Mouse (Mus musculus) stomach, embryonic 16.5 days (tissue): Measurements from ENCODE around the gene Rnf126. TPM values are rescaled to one million over a fixed set of nuclear protein-coding genes. Genes with fewer than 3 reads are reported as not detected.
A peak's percentile ranks its signal among the peaks of the same experiment; 100 is the strongest.

Source experiments
- ATAC-seq: fragments of 200-750 bp; cut with Nextera tagmentation; 2 replicates; pipeline ENCODE4 v1.8.0; 2017; ENCODE audit warnings: moderate number of reproducible peaks, moderate TSS enrichment; ENCODE audit not compliant: insufficient read depth, low FRiP score
- H3K27ac ChIP-seq: fragments of 300-500 bp; sonication (generic); 2 replicates; pipeline ENCODE4 v1.5.1; 2014; ENCODE audit warnings: low read length
- H3K27me3 ChIP-seq: fragments of 300-500 bp; sonication (generic); 2 replicates; pipeline ENCODE4 v1.6.1; 2014; ENCODE audit warnings: low read length, control low read depth, mixed read lengths; ENCODE audit not compliant: control insufficient read depth, insufficient read depth
- H3K36me3 ChIP-seq: fragments of 300-500 bp; sonication (generic); 2 replicates; pipeline ENCODE4 v1.6.1; 2014; ENCODE audit warnings: low read length; ENCODE audit not compliant: control insufficient read depth, insufficient read depth
- H3K4me1 ChIP-seq: fragments of 300-500 bp; sonication (generic); 2 replicates; pipeline ENCODE4 v1.6.1; 2014; ENCODE audit warnings: low read length, control low read depth, mixed read lengths; ENCODE audit not compliant: control insufficient read depth, insufficient read depth
- H3K4me2 ChIP-seq: fragments of 300-500 bp; sonication (generic); 2 replicates; pipeline ENCODE4 v1.6.1; 2014; ENCODE audit warnings: low read depth, low read length, mixed read lengths
- H3K4me3 ChIP-seq: fragments of 300-500 bp; sonication (generic); replicated peaks from 2 replicates; pipeline ENCODE4 v1.5.1; 2014; ENCODE audit warnings: mild to moderate bottlenecking, low read length
- H3K9ac ChIP-seq: fragments of 300-500 bp; sonication (generic); 2 replicates; pipeline ENCODE4 v1.6.1; 2014; ENCODE audit warnings: low read length
- H3K9me3 ChIP-seq: fragments of 300-500 bp; sonication (generic); replicated peaks from 2 replicates; pipeline ENCODE4 v1.6.1; 2016; ENCODE audit warnings: low read length, control low read depth; ENCODE audit not compliant: control insufficient read depth
- WGBS: fragments of 180-500 bp; shearing (Covaris S2); extraction: QIAGEN DNeasy Blood & Tissue Kit; methylation state at CpG from one replicate; pipeline ENCODE4 v1.1.7; 2014; 5-methylcytosine and 5-hydroxymethylcytosine counted together
- polyA plus RNA-seq: library from polyadenylated mRNA; unstranded; fragments of >200 nt; fragmentation: Nextera tagmentation; extraction: Ambion mirVana; gene quantifications from 2 replicates; pipeline ENCODE4 v1.2.1, GENCODE M21; 2015

The Rnf126 gene
- polyA plus RNA-seq, 1 experiment from 2014 or later = 34.8 TPM

GRCm38 (mm10) chr10:79805636-79806035 is 38.9 kb upstream of the Rnf126 start:
- Histone ChIP-seq H3K9me3 (no peaks in the 10 kb centered on the region), H3K27me3 (no peaks in the 10 kb centered on the region), H3K27ac (no peak overlapping the region), H3K9ac (no peak overlapping the region), H3K4me1 (peaks cover 18% of the 10 kb centered on the region), H3K4me2 (no peak overlapping the region), H3K4me3 (no peak overlapping the region), H3K36me3 (no peaks in the 10 kb centered on the region)
- 55% methylated on average over 11 of the region's 11 CpGs for WGBS
- no peak for ATAC-seq

GRCm38 (mm10) chr10:79803716-79804323 is 37.1 kb upstream of the Rnf126 start:
- Histone ChIP-seq H3K4me2 (peak overlapping the region; percentile 16), H3K27ac (no peak overlapping the region), H3K9ac (peak overlapping the region; percentile 22; the same call in 1 of the 2 replicates), H3K36me3 (no peaks in the 10 kb centered on the region), H3K9me3 (no peaks in the 10 kb centered on the region), H3K4me3 (no peak overlapping the region), H3K4me1 (peaks cover 18% of the 10 kb centered on the region), H3K27me3 (no peaks in the 10 kb centered on the region)
- 24% methylated on average over 29 of the region's 29 CpGs for WGBS
- ATAC-seq = no peak

GRCm38 (mm10) chr10:79802331-79802971 is 35.7 kb upstream of the Rnf126 start:
- Histone ChIP-seq H3K27ac (no peak overlapping the region), H3K9ac (no peak overlapping the region), H3K4me1 (peaks cover 18% of the 10 kb centered on the region), H3K36me3 (no peaks in the 10 kb centered on the region), H3K27me3 (no peaks in the 10 kb centered on the region), H3K4me3 (no peak overlapping the region), H3K4me2 (no peak overlapping the region), H3K9me3 (no peaks in the 10 kb centered on the region)
- WGBS = 48% methylated on average over 11 of the region's 11 CpGs
- no peak for ATAC-seq

GRCm38 (mm10) chr10:79801837-79802236 is 35.1 kb upstream of the Rnf126 start:
- H3K4me1 ChIP-seq = peaks cover 19% of the 10 kb centered on the region
- ATAC-seq = no peak

GRCm38 (mm10) chr10:79800508-79800907 is 33.8 kb upstream of the Rnf126 start:
- Histone ChIP-seq H3K9me3 (no peaks in the 10 kb centered on the region), H3K27ac (no peak overlapping the region), H3K4me3 (no peak overlapping the region), H3K9ac (no peak overlapping the region), H3K4me2 (no peak overlapping the region), H3K4me1 (peaks cover 17% of the 10 kb centered on the region), H3K27me3 (no peaks in the 10 kb centered on the region), H3K36me3 (no peaks in the 10 kb centered on the region)
- WGBS = 74% methylated on average over 11 of the region's 11 CpGs
- no peak for ATAC-seq

More at GRCm38 (mm10) chr10:79801837-79802236, 35.1 kb upstream of the Rnf126 start:
- no peak overlapping the region for H3K9ac ChIP-seq
- no peaks in the 10 kb centered on the region for H3K36me3 ChIP-seq
- H3K9me3 ChIP-seq = no peaks in the 10 kb centered on the region
- H3K27me3 ChIP-seq = no peaks in the 10 kb centered on the region
- no peak overlapping the region for H3K4me2 ChIP-seq
- WGBS = 48% methylated on average over 3 of the region's 3 CpGs
- H3K4me3 ChIP-seq = no peak overlapping the region
- no peak overlapping the region for H3K27ac ChIP-seq

- Histone ChIP-seq H3K4me1 (peaks cover 25% of the 10 kb centered on the region), H3K27me3 (no peaks in the 10 kb centered on the region), H3K27ac (no peak overlapping the region), H3K36me3 (no peaks in the 10 kb centered on the region), H3K9me3 (no peaks in the 10 kb centered on the region), H3K9ac (no peak overlapping the region), H3K4me3 (no peak overlapping the region), H3K4me2 (no peak overlapping the region)
- no peak for ATAC-seq
- WGBS = 86% methylated on average over 12 of the region's 12 CpGs
Observed at GRCm38 (mm10) chr10:79798289-79798928, 31.7 kb upstream of the Rnf126 start.

- Histone ChIP-seq H3K4me3 (no peak overlapping the region), H3K9ac (no peak overlapping the region), H3K4me2 (no peak overlapping the region), H3K27ac (no peak overlapping the region), H3K9me3 (no peaks in the 10 kb centered on the region), H3K4me1 (peaks cover 18% of the 10 kb centered on the region), H3K27me3 (no peaks in the 10 kb centered on the region), H3K36me3 (no peaks in the 10 kb centered on the region)
- no peak for ATAC-seq
- 39% methylated on average over 15 of the region's 15 CpGs for WGBS
Observed at GRCm38 (mm10) chr10:79797326-79797725, 30.6 kb upstream of the Rnf126 start.

- no peak overlapping the region for H3K27ac ChIP-seq
- peaks cover 18% of the 10 kb centered on the region for H3K4me1 ChIP-seq
- no peaks in the 10 kb centered on the region for H3K27me3 ChIP-seq
- H3K36me3 ChIP-seq = no peaks in the 10 kb centered on the region
- H3K9ac ChIP-seq = no peak overlapping the region
- H3K4me2 ChIP-seq = no peak overlapping the region
- no peaks in the 10 kb centered on the region for H3K9me3 ChIP-seq
- 94% methylated on average over 3 of the region's 3 CpGs for WGBS
- no peak for ATAC-seq
- no peak overlapping the region for H3K4me3 ChIP-seq
Observed at GRCm38 (mm10) chr10:79795905-79796304, 29.2 kb upstream of the Rnf126 start.

- Histone ChIP-seq H3K4me2 (peak overlapping the region; percentile 82), H3K9ac (peak overlapping the region; percentile 97), H3K27me3 (no peaks in the 10 kb centered on the region), H3K4me1 (peaks cover 18% of the 10 kb centered on the region), H3K27ac (peak overlapping the region; percentile 81), H3K36me3 (no peaks in the 10 kb centered on the region), H3K4me3 (peak overlapping the region; percentile 91), H3K9me3 (no peaks in the 10 kb centered on the region)
- peak; percentile 34; the same call in 1 of the 2 replicates for ATAC-seq
- WGBS = 8% methylated on average over 10 of the region's 10 CpGs
Observed at GRCm38 (mm10) chr10:79794491-79794931, 27.8 kb upstream of the Rnf126 start.
